Mouse (Mus musculus) myocyte (in vitro differentiated cells): ENCODE data around the gene Pcbd1. TPM values are rescaled to one million over a fixed set of nuclear protein-coding genes. Genes with fewer than 3 reads are reported as not detected.

ENCODE experiments used
- H3K27me3 ChIP-seq: one replicate; pipeline ENCODE4 v1.6.1; 2011; ENCODE audit not compliant: control insufficient read depth, insufficient read depth, insufficient read length
- H3K36me3 ChIP-seq: one replicate; pipeline ENCODE4 v1.6.1; 2011; ENCODE audit not compliant: control insufficient read depth, insufficient read depth
- H3K4me2 ChIP-seq: one replicate; pipeline ENCODE4 v1.6.1; 2011; ENCODE audit warnings: low read depth, control low read depth
- H3K4me3 ChIP-seq: one replicate; pipeline ENCODE4 v1.5.1; 2011; ENCODE audit warnings: mild to moderate bottlenecking, control low read depth, moderate library complexity
- H3K79me2 ChIP-seq: one replicate; pipeline ENCODE4 v1.6.1; 2011; ENCODE audit not compliant: control insufficient read depth, insufficient read depth
- H3ac ChIP-seq: one replicate; pipeline ENCODE4 v1.6.1; 2011; ENCODE audit not compliant: control insufficient read depth, insufficient read length
- CEBPB ChIP-seq: IDR thresholded peaks from 2 replicates; pipeline ENCODE4 v1.6.1; 2011; ENCODE audit warnings: mild to moderate bottlenecking, moderate library complexity; ENCODE audit not compliant: poor library complexity, insufficient read depth, severe bottlenecking
- E2F4 ChIP-seq: IDR thresholded peaks from one replicate; pipeline ENCODE4 v1.6.1; 2011; ENCODE audit warnings: mild to moderate bottlenecking, control low read depth, moderate library complexity; ENCODE audit not compliant: insufficient read depth
- MAX ChIP-seq: IDR thresholded peaks from one replicate; pipeline ENCODE4 v1.6.1; 2011; ENCODE audit warnings: low read depth, mild to moderate bottlenecking, control low read depth
- MYOD1 ChIP-seq, 3 experiments: IDR thresholded peaks; one replicate each; pipeline ENCODE4 v1.6.1; 2011; ENCODE audit warnings: control low read depth in 2 of 3, low read depth in 2 of 3, mild to moderate bottlenecking in 2 of 3, moderate library complexity in 1 of 3; ENCODE audit not compliant: insufficient read length in 2 of 3, control insufficient read depth in 1 of 3
- MYOG ChIP-seq, 3 experiments: IDR thresholded peaks; one replicate each; pipeline ENCODE4 v1.6.1; 2011; ENCODE audit warnings: control low read depth in 2 of 3, low read depth in 2 of 3, mild to moderate bottlenecking in 2 of 3; ENCODE audit not compliant: insufficient read length in 2 of 3, control insufficient read depth in 1 of 3, insufficient read depth in 1 of 3
- POLR2A ChIP-seq: IDR thresholded peaks from one replicate; pipeline ENCODE4 v1.6.1; 2011; ENCODE audit warnings: low read depth, mild to moderate bottlenecking, control low read depth, moderate library complexity; ENCODE audit not compliant: insufficient read length
- POLR2AphosphoS2 ChIP-seq: IDR thresholded peaks from one replicate; pipeline ENCODE4 v1.6.1; 2011; ENCODE audit warnings: low read depth, control low read depth; ENCODE audit not compliant: insufficient read length
- REST ChIP-seq: IDR thresholded peaks from one replicate; pipeline ENCODE4 v1.6.1; 2011; ENCODE audit warnings: mild to moderate bottlenecking, control low read depth, moderate library complexity; ENCODE audit not compliant: insufficient read depth, insufficient read length
- SRF ChIP-seq: IDR thresholded peaks from one replicate; pipeline ENCODE4 v1.6.1; 2011; ENCODE audit warnings: low read depth; ENCODE audit not compliant: control insufficient read depth, insufficient read length
- TCF12 ChIP-seq: IDR thresholded peaks from one replicate; pipeline ENCODE4 v1.6.1; 2011; ENCODE audit warnings: mild to moderate bottlenecking, control low read depth; ENCODE audit not compliant: poor library complexity, insufficient read depth, severe bottlenecking
- TCF3 ChIP-seq: IDR thresholded peaks from one replicate; pipeline ENCODE4 v1.6.1; 2011; ENCODE audit warnings: low read depth, control low read depth; ENCODE audit not compliant: insufficient read length
- USF1 ChIP-seq: IDR thresholded peaks from one replicate; pipeline ENCODE4 v1.6.1; 2011; ENCODE audit warnings: low read depth, mild to moderate bottlenecking, control low read depth, moderate library complexity
- polyA plus RNA-seq: library from polyadenylated mRNA; unstranded; fragments of >200 nt; fragmentation: generic; extraction: Trizol; gene quantifications from one replicate; pipeline ENCODE4 v1.2.1, GENCODE M21; 2012; ENCODE audit warnings: missing spikeins

The Pcbd1 gene
- polyA plus RNA-seq, 1 experiment: 2.9 TPM

DNA sequence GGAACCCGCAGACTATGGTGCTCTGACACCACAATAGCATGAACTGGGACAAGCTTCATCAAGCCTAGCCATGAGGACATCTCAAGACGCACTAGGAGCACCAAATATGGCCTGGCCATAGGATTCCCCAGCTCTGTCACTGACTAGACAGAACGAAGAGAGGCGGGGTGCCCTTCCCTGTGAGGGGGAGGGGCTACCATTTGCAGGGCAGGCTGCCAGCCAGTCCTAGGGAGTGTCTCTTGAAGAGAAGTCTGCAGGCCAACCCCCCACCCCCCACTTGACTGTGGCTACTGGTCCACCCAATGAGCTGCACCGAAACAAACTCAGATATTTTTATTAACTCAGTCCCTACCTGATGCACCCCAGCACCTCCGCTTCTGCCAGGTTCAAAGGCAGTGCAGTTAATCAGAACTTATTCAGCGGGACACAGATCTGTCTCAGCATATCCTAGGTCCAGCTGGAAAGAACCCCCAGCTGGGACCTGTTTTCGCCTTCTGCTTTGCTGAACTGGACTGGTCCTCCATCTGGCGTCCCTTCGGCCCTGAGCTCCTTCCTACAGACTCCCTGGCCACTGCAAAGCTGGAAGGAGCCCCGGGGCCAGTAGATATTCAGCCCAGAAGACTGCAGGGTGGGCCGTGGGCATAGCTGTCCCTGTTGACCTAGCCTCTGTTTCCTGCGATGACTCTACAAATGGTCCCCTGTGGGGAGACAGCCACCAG, 23.7 kb upstream of the Pcbd1 start:
- Histone ChIP-seq H3K4me3 (no peak overlapping the region), H3K36me3 (no peaks in the 10 kb centered on the region), H3K4me2 (no peak overlapping the region), H3ac (no peak overlapping the region), H3K79me2 (no peaks in the 10 kb centered on the region), H3K27me3 (no peaks in the 10 kb centered on the region)
- TF ChIP-seq E2F4 (no peak), MYOD1 (IDR thresholded peaks at IDR 0.05; ENCODE audit: control insufficient read depth in 1 of 3, insufficient read length in 2 of 3, low read depth in 2 of 3) (no peak), MAX (no peak), USF1 (no peak), POLR2AphosphoS2 (no peak), CEBPB (no peak), SRF (no peak), POLR2A (no peak), MYOG (IDR thresholded peaks at IDR 0.05; ENCODE audit: control insufficient read depth in 1 of 3, insufficient read depth in 1 of 3, insufficient read length in 2 of 3, low read depth in 2 of 3) (no peak), TCF12 (no peak)

DNA sequence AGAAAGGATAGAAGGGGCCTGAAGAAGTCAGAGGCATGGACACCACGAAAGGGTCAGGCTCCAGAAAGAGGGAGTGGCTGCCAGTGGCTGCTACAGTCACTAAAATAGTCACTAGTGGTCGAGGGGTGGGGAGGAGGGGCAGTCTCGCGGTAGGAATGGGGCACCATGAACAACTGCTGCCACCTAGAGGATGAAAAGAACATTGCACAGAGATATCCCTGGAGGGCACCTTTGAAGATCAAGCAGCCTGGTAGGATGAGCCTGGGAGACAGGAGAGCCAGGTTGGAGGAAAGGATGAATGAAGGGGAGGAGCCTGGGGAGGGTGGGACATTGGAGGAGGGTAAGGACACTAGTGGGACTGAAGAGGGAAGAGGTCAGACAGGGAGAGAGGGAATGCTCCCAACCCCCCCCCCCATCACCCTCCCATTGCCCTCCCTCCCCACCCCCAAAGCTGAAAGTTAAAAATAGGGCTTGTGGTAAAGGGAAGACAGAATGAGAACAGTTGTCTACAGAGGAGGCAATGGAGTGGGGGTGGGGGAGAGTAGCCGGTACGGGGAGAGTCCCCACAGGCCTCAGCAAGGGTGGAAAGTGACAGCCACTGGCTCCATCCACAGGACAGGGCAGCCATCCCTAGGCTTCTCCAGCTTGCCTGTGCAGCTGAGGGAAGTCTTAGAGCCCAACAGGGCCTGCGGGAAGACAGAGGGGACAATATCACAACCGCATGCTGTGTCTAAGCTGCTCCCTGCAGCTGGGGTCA, 20.5 kb upstream of the Pcbd1 start:
- Histone ChIP-seq H3K4me3 (peak overlapping the region; percentile 7), H3ac (no peak overlapping the region), H3K79me2 (no peaks in the 10 kb centered on the region), H3K36me3 (no peaks in the 10 kb centered on the region), H3K4me2 (peak overlapping the region; percentile 83), H3K27me3 (no peaks in the 10 kb centered on the region)
- TF ChIP-seq E2F4 (no peak), MYOG (IDR thresholded peaks at IDR 0.05; ENCODE audit: control insufficient read depth in 1 of 3, insufficient read depth in 1 of 3, insufficient read length in 2 of 3, low read depth in 2 of 3) (peak in 2 of 3 experiments; percentile 19 to 53), MYOD1 (IDR thresholded peaks at IDR 0.05; ENCODE audit: control insufficient read depth in 1 of 3, insufficient read length in 2 of 3, low read depth in 2 of 3) (peak in 2 of 3 experiments; percentile 16 to 20)

GRCm38 (mm10) chr10:61069248-61069647, 19.9 kb upstream of the Pcbd1 start:
- no peak for TF ChIP-seq REST
- no peak for TF ChIP-seq TCF3
- peak; percentile 37 for TF ChIP-seq POLR2A
- peak overlapping the region; percentile 7 for H3K4me3 ChIP-seq
- no peak overlapping the region for H3ac ChIP-seq
- H3K27me3 ChIP-seq: no peaks in the 10 kb centered on the region
- H3K36me3 ChIP-seq: no peaks in the 10 kb centered on the region
- H3K4me2 ChIP-seq: peak overlapping the region; percentile 83
- no peaks in the 10 kb centered on the region for H3K79me2 ChIP-seq

- Histone ChIP-seq H3K36me3 (no peaks in the 10 kb centered on the region), H3K79me2 (no peaks in the 10 kb centered on the region), H3ac (no peak overlapping the region), H3K27me3 (no peaks in the 10 kb centered on the region), H3K4me3 (no peak overlapping the region), H3K4me2 (no peak overlapping the region)
- TF ChIP-seq TCF3 (no peak), CEBPB (no peak), POLR2AphosphoS2 (no peak), E2F4 (no peak), MAX (no peak), POLR2A (no peak), SRF (no peak), REST (no peak), MYOD1 (IDR thresholded peaks at IDR 0.05; ENCODE audit: control insufficient read depth in 1 of 3, insufficient read length in 2 of 3, low read depth in 2 of 3) (no peak), MYOG (IDR thresholded peaks at IDR 0.05; ENCODE audit: control insufficient read depth in 1 of 3, insufficient read depth in 1 of 3, insufficient read length in 2 of 3, low read depth in 2 of 3) (no peak), TCF12 (no peak), USF1 (no peak)
Measured at GRCm38 (mm10) chr10:61072324-61072723, 16.8 kb upstream of the Pcbd1 start.

GRCm38 (mm10) chr10:61074643-61075042, 14.5 kb upstream of the Pcbd1 start:
- Histone ChIP-seq H3K27me3 (peaks cover 4% of the 10 kb centered on the region), H3K36me3 (no peaks in the 10 kb centered on the region), H3K79me2 (no peaks in the 10 kb centered on the region), H3K4me3 (no peak overlapping the region), H3ac (no peak overlapping the region), H3K4me2 (no peak overlapping the region)
- TF ChIP-seq POLR2AphosphoS2 (no peak), MYOD1 (IDR thresholded peaks at IDR 0.05; ENCODE audit: control insufficient read depth in 1 of 3, insufficient read length in 2 of 3, low read depth in 2 of 3) (no peak), USF1 (no peak), E2F4 (no peak), MYOG (IDR thresholded peaks at IDR 0.05; ENCODE audit: control insufficient read depth in 1 of 3, insufficient read depth in 1 of 3, insufficient read length in 2 of 3, low read depth in 2 of 3) (no peak), CEBPB (no peak), TCF3 (no peak), TCF12 (no peak), MAX (no peak), POLR2A (no peak), SRF (no peak), REST (no peak)
